Mouse (Mus musculus) neural tube, embryonic 10.5 days (tissue): Measurements from ENCODE around the gene Cacng2.
A peak's percentile ranks its signal among the peaks of the same experiment; 100 is the strongest.

Experiments used
- DNase-seq: peaks from one replicate; pipeline ENCODE4 v3.0.0-alpha.2; 2017; ENCODE audit warnings: low spot score; ENCODE audit errors: extremely low spot score

The Cacng2 gene

DNA sequence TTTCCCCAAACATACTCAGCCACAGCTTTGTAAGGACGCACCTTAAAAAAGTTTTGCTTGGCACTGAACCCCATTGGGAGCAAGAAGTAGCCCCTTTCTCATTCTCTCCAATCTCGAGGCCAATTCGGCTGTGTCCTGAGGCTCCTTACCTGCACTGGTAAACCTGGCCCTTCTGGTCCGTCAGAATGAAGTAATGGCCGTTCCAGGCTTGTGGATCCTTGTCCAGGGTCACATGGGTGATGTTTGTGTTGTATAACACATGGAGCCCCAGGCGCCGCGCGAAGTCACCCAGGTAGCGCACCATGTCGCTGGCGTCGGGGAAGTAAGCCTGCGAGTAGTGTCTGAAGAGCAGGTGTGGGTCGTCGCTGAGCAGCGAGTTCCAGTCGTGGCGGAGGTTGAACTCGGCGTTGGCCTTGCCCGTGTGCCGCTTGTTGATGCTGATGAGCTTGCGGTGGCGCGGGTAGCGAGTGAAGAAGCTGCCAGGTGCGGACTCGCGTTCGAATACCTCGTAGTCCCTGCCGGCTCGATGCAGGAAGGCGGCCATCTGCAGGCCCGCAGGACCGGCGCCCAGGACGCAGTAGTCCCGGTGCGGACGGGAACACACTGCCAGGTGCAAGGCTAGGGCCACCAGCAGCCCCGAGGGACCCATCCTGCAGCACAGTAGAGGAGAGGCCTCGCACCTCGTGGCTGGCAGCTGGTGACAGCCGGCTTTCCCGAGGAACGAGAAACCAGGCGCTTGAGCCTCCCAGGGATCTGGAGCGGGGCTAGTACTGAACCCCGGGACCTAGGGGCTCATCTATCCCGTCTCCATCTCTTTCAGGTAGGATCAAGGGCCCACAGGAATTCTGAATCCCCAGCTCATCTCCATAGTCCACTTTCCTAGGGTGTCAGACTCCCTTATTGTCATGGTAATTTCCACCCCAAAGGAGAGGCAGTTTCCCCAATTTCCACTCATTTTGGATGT is 164.1 kb downstream of the Cacng2 start:
- peak; percentile 53 for DNase-seq

GRCm38 (mm10) chr15:77954362-77954761 is 165.5 kb downstream of the Cacng2 start:
- no peak for DNase-seq

DNA sequence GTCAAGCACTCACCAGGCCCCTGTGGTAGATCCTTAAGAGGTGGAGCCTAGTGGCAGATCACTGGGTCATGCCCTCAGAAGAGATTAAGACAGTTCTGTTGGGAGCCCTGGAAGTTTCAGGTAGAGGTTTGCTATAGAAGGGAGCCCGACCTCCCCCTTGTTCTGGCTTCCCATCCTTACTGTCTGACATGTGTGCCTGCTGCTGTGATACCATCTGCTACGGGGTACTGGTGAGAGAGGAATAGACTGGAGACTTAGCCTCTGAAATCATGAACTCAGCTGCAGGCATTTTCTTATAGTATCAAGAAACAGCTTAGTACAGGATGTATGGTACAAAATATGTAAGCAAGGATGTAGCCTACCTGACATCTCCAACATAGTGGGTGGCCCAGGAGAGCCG is 166.9 kb downstream of the Cacng2 start:
- no peak for DNase-seq

DNA sequence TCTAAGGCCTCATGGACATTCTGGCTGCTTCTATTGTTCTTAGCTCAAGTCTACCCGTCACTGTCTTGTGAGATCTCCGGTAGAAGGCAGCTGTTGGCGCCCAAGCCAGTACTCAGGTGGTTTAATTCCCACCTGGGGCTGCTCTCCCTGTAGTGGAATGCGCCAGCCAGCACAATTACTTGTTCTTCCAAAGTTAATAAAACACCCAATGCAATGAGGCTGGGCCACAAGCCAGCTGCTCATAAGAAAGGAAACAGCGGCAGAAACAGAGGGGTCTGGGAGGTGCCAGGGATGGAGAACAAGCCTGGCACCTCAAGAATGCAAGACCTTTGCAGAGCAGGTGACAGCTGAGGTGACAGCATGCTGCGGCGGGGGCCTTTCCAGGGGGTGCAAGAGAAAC is 170.8 kb downstream of the Cacng2 start:
- DNase-seq, result no peak

DNA sequence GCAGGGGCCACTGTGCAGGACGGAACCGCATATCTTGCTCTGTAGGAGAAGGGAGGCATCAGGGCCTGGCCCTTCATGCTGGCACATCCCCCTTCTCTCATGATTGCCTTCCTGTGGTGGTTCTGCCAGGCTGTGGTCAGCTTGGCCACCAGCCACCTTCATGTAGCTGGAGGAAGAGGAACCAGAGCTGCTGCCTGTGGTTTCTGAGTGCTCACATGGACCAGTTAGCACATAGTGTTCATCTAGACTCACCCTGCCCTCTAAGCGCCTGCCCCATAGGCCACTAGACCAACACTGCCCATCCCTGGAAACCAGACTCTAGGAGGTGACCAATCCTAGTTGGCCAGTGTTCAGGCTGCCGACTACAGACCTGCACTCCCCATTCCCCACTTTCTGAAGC is 174.1 kb downstream of the Cacng2 start:
- no peak for DNase-seq
